Mouse (Mus musculus) liver, adult 2 months (tissue): ENCODE data around the gene Hpn.
A peak's percentile ranks its signal among the peaks of the same experiment; 100 is the strongest.

ENCODE experiments used
- CTCF ChIP-seq: fragments of 200-500 bp; IDR thresholded peaks from 2 replicates; pipeline ENCODE4 v1.5.1; 2011; ENCODE audit warnings: low read depth, low read length, control low read depth
- POLR2A ChIP-seq: fragments of 200-500 bp; IDR thresholded peaks from 2 replicates; pipeline ENCODE4 v1.6.1; 2011; ENCODE audit warnings: low read length, control low read depth; ENCODE audit not compliant: insufficient read depth; ENCODE audit errors: extremely low read depth

DNA sequence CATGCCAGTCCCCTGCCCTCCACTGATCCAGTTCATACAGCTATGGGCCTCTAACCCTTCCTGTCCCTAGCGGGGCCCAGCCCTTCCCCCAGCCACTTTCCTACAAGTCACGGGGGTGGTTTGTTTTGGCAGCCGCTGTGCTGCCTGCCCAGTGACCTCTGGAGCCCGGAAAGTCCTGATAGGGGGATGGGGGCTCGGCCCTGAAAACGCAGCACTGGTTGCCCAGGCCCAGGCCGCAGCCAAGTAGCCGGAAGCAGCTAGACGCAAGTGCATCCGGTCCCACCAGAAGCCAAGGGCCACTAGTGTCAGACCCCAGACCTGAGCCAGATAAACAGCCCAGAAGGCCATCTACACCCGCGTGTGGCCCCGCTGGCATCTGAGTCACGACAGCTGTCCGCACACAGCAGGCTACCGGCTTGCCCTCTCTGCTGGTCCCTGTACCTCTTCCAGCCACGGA, 525 bp upstream of the Hpn start:
- 0 out of 2 replicates have a peak, but pooled peaks have one; percentile 31 for TF ChIP-seq POLR2A
- TF ChIP-seq CTCF = no peak
